Mouse (Mus musculus): ENCODE measurements around the gene Zfp958. TPM values are rescaled to one million over a fixed set of nuclear protein-coding genes. Genes with fewer than 3 reads are reported as not detected.

Zfp958 gene
- polyA plus RNA-seq, 1 experiment from 2014 or later = 12.5 TPM

DNA sequence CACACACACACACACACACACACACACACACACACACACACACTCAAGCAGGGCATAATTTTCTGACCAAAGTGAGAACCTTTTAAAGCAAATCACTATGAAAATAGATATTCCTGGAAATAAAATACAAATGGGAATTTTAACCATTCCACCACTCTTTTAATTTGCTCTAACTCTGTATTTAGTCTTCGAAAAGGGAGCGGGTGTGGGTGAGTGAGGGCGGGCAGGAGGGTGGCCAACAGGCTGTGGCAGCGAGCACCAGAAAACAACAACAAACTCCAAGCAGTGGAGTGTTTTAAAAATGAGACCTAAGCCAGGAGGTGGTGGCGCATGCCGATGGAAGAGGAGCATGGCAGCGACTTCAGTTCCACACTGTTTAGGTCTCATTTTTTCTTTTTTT, 43.6 kb downstream of the Zfp958 start:
- H3K4me1 ChIP-seq = no peaks in the 10 kb centered on the region
- H3K4me2 ChIP-seq = no peak overlapping the region
- no peak overlapping the region for H3K4me3 ChIP-seq (replicated peaks)
- no peaks in the 10 kb centered on the region for H3K9me3 ChIP-seq
- H3K27ac ChIP-seq = no peak overlapping the region
- H3K9ac ChIP-seq = no peak overlapping the region
- no peak for ATAC-seq (ENCODE audit: insufficient read depth, low FRiP score, low read depth)
- H3K27me3 ChIP-seq (replicated peaks) = no peaks in the 10 kb centered on the region
- WGBS = 83% methylated on average over 7 of the region's 7 CpGs
- no peaks in the 10 kb centered on the region for H3K36me3 ChIP-seq

- no peak for ATAC-seq (ENCODE audit: insufficient read depth, low FRiP score, low read depth)
- WGBS = 83% methylated on average over 17 of the region's 17 CpGs
Observed at GRCm38 (mm10) chr8:4675191-4676003, 62.4 kb downstream of the Zfp958 start.

DNA sequence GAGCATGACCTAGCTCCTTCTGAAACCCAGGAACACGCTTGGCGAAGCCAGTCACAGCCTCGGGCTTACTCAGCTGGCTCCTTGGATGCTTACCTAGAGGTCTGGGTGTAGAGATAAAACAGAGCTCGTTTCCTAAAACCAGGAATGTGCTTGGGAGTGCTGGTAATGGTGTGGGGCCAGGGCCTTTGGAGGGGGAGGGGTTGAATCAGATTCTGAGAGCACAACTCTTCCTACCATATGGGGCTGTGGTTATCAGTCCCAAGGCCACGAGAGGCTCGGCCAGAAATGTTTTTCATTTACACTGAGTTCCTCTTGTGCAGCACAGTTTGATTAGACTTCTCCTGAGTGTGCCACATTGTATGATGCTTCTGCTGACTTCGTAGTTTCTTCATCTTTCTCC, 63.6 kb downstream of the Zfp958 start:
- Histone ChIP-seq H3K36me3 (no peaks in the 10 kb centered on the region), H3K4me1 (peaks cover 4% of the 10 kb centered on the region; the same call in 1 of the 2 replicates), H3K4me3 (replicated peaks) (peak overlapping the region; percentile 76), H3K4me2 (peak overlapping the region; percentile 66), H3K9me3 (no peaks in the 10 kb centered on the region), H3K27ac (peak overlapping the region; percentile 99; the same call in 1 of the 2 replicates), H3K27me3 (replicated peaks) (no peaks in the 10 kb centered on the region), H3K9ac (no peak overlapping the region)
- ATAC-seq (ENCODE audit: insufficient read depth, low FRiP score, low read depth) = no peak
- 85% methylated on average over 7 of the region's 7 CpGs for WGBS

More at GRCm38 (mm10) chr8:4675191-4676003, 62.4 kb downstream of the Zfp958 start:
- Histone ChIP-seq H3K27me3 (replicated peaks) (no peaks in the 10 kb centered on the region), H3K36me3 (no peaks in the 10 kb centered on the region), H3K9me3 (no peaks in the 10 kb centered on the region), H3K4me2 (no peak overlapping the region), H3K4me3 (replicated peaks) (no peak overlapping the region), H3K9ac (no peak overlapping the region), H3K27ac (no peak overlapping the region), H3K4me1 (peaks cover 4% of the 10 kb centered on the region; the same call in 1 of the 2 replicates)

- no peaks in the 10 kb centered on the region for H3K36me3 ChIP-seq
- peak; percentile 93 for ATAC-seq (ENCODE audit: insufficient read depth, low FRiP score, low read depth)
- peak overlapping the region; percentile 99 for H3K27ac ChIP-seq
- peak overlapping the region; percentile 66 for H3K4me2 ChIP-seq
- peak overlapping the region; percentile 47; the same call in 1 of the 2 replicates for H3K9ac ChIP-seq
- H3K27me3 ChIP-seq (replicated peaks) = no peaks in the 10 kb centered on the region
- H3K4me3 ChIP-seq (replicated peaks) = peak overlapping the region; percentile 76
- H3K4me1 ChIP-seq = peaks cover 4% of the 10 kb centered on the region; the same call in 1 of the 2 replicates
- WGBS = under 1% methylated on average over 72 of the region's 72 CpGs
- no peaks in the 10 kb centered on the region for H3K9me3 ChIP-seq
Observed at GRCm38 (mm10) chr8:4677265-4678217, 64.6 kb downstream of the Zfp958 start.

DNA sequence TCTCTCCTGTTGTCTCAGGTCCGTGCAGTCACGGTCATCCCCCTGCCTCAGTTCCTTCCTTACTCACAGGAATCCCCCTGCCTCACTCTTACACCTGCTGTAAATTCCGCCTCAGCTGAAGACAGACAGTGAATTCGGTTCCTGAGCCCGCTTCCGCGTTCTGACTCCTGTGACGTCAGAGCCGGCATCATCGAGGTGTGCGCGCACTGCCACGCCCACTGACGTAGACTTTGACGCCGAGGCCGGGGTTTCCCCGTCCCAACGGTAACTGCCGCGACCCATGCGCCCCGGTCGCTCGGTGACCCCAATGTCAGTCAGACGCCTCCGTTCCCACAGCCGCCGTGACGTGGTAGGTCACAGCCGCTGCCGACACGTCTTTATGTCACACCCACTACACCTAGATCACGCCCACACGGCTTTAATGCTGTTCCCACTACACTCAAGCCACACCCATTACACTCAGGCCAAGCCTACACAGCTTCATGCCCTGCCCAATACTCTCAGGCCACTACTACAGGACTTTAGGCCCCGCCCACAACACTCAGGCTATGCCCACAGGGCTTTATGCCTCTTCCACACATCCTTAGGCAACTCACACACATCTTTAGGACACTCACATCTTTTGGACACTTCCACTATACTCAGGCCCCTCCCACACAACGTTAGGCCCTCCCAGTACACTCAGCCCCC, 65.4 kb downstream of the Zfp958 start:
- Histone ChIP-seq H3K27me3 (replicated peaks) (no peaks in the 10 kb centered on the region), H3K9ac (peak overlapping the region; percentile 45; the same call in 1 of the 2 replicates), H3K4me3 (replicated peaks) (peak overlapping the region; percentile 76), H3K4me2 (peak overlapping the region; percentile 66), H3K9me3 (no peaks in the 10 kb centered on the region), H3K36me3 (no peaks in the 10 kb centered on the region), H3K4me1 (peaks cover 4% of the 10 kb centered on the region; the same call in 1 of the 2 replicates), H3K27ac (peak overlapping the region; percentile 99)
- peak; percentile 67 for ATAC-seq (ENCODE audit: insufficient read depth, low FRiP score, low read depth)
- WGBS = under 1% methylated on average over 37 of the region's 37 CpGs

DNA sequence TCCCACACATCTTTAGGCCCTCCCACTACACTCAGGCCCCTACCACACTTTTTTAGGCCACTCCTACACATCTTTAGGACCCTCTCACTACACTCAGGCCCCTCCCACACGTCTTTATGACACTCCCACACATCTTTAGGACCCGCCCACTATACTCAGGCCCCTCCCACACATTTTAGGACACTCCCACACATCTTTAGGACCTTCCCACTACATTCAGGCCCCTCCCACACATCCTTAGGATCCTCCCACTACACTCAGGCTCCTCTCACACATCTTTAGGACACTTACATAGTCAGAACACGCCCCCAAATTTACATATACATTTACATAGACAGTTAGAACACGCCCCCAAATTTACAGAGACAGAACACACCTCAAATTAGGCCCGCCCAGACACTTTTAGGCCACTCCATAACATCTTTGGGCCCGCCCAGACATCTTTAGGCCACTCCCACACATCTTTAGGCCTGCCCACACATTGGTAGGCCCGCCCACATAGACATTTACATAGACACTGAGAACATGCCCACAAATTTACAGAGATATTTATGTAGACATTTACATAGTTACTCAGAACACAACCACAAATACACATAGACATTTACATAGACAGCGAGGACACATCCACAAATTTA, 66.1 kb downstream of the Zfp958 start:
- Histone ChIP-seq H3K27me3 (replicated peaks) (no peaks in the 10 kb centered on the region), H3K9ac (no peak overlapping the region), H3K4me1 (peaks cover 4% of the 10 kb centered on the region; the same call in 1 of the 2 replicates), H3K36me3 (no peaks in the 10 kb centered on the region), H3K4me3 (replicated peaks) (peak overlapping the region; percentile 76), H3K4me2 (peak overlapping the region; percentile 66; the same call in 1 of the 2 replicates), H3K27ac (peak overlapping the region; percentile 99), H3K9me3 (no peaks in the 10 kb centered on the region)
- WGBS = 78% methylated on average over 8 of the region's 8 CpGs
- ATAC-seq (ENCODE audit: insufficient read depth, low FRiP score, low read depth) = no peak

GRCm38 (mm10) chr8:4679796-4680195, 66.8 kb downstream of the Zfp958 start:
- Histone ChIP-seq H3K4me1 (peaks cover 4% of the 10 kb centered on the region; the same call in 1 of the 2 replicates), H3K9ac (no peak overlapping the region), H3K9me3 (no peaks in the 10 kb centered on the region), H3K36me3 (no peaks in the 10 kb centered on the region), H3K4me3 (replicated peaks) (no peak overlapping the region), H3K27me3 (replicated peaks) (no peaks in the 10 kb centered on the region), H3K4me2 (no peak overlapping the region), H3K27ac (no peak overlapping the region)
- ATAC-seq (ENCODE audit: insufficient read depth, low FRiP score, low read depth) = no peak
- WGBS = 96% methylated on average over 3 of the region's 3 CpGs

Other genes starting within 250 kb of the Zfp958 start
- 28.6 and 28.7 TPM in 2 replicates for gene Cers4, start 120.1 kb upstream of the Zfp958 start, polyA plus RNA-seq (2015; fragmentation: Nextera tagmentation; extraction: Ambion mirVana)
- 66.3 and 69.1 TPM in 2 replicates for gene Shcbp1, start 166.4 kb downstream of the Zfp958 start, polyA plus RNA-seq (2015; fragmentation: Nextera tagmentation; extraction: Ambion mirVana)

Measured in stomach, embryonic 15.5 days (tissue).